In the genomic region with DNA sequence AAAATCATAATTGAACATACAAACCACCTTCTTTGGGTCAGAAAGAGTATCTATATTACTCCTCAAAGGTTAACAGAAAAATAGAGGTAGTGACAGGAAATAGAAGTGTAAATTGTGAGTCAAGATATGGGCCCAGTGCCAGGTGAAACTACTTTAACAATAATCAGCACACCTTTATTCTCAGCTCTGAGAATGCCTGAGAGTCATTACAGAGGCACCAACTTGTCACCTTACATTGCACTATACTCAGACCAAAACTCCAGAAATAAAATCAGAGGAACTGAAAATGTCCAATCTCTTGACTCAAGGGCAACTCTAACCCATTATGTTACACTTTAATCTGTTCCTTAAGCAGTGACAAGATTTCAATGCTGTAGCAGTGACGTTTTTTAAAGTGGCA, we compare ENCODE assay signal across 21 mouse cellular contexts. TPM values are rescaled to one million over a fixed set of nuclear protein-coding genes. Genes with fewer than 3 reads are reported as not detected.
A peak's percentile ranks its signal among the peaks of the same experiment; 100 is the strongest.
DNase-seq lines count a peak whose midpoint lies in the region; ATAC-seq and TF ChIP-seq lines count a peak whose summit lies in the region.
"Had no signal": no experiment of that assay in that cellular context is flagged by ENCODE, and none has a peak within 500 bp of the region (broad histone marks: within the 10 kb centered on the region; RNA-seq: fewer than 3 reads in every experiment).

No protein-coding gene starts in this region.

- DNase-seq in A20 (ENCODE audit: low read depth, low spot score): peak; percentile 80
- DNase-seq in CD4-positive, CD25-positive, alpha-beta regulatory T cell, adult 2 months (ENCODE audit: low read depth, low spot score): peak; percentile 35
- peak; percentile 50 for DNase-seq in induced T-regulatory cell, adult 2 months (ENCODE audit: low read depth)
- DNase-seq in stomach, postnatal 0 days (ENCODE audit: low spot score): peak; percentile 46
- no peak for DNase-seq in adrenal gland, postnatal 10 days
- no peak for DNase-seq in left cerebral cortex, adult 2 months (ENCODE audit: extremely low spot score in 1 of 2, low spot score in 2 of 2)
- DNase-seq: adrenal gland, postnatal 25 days; B cell, adult 2 months; cerebellum, adult 18-20 months; cerebellum, adult 9-11 months; gastrocnemius, adult 2 months; gastrocnemius, postnatal 36 days; heart, adult 11 months; heart, postnatal 36 days; kidney, adult 11 months had no signal

- no peak overlapping the region for H3K9ac ChIP-seq in stomach, postnatal 0 days (ENCODE audit: low read length)
- H3K9ac ChIP-seq: embryonic facial prominence, embryonic 15.5 days; heart, embryonic 13.5 days had no signal

- ATAC-seq in stomach, postnatal 0 days (ENCODE audit: low FRiP score, low TSS enrichment): peak; percentile 56; the same call in 1 of the 2 replicates
- ATAC-seq: forebrain, embryonic 14.5 days; hindbrain, embryonic 16.5 days had no signal

- no peaks in the 10 kb centered on the region for H3K9me3 ChIP-seq in stomach, postnatal 0 days (ENCODE audit: control insufficient read depth, low read length)
- H3K9me3 ChIP-seq: embryonic facial prominence, embryonic 15.5 days; forebrain, embryonic 10.5 days; heart, embryonic 13.5 days had no signal

- WGBS in stomach, postnatal 0 days: 63% methylated on average over 1 of the region's 1 CpGs

- no peak for TF ChIP-seq EP300 in stomach, postnatal 0 days (optimal IDR thresholded peaks at IDR 0.05)

- intact Hi-C loops in left cerebral cortex, adult 2 months (cut with DNase I): no loop called here

- no peaks in the 10 kb centered on the region for H3K4me1 ChIP-seq in stomach, postnatal 0 days (replicated peaks; ENCODE audit: control insufficient read depth, insufficient read depth)
- H3K4me1 ChIP-seq: embryonic facial prominence, embryonic 15.5 days had no signal

- H3K36me3 ChIP-seq in stomach, postnatal 0 days (ENCODE audit: control insufficient read depth, insufficient read depth, low read length): no peaks in the 10 kb centered on the region
- H3K36me3 ChIP-seq: embryonic facial prominence, embryonic 15.5 days; heart, embryonic 13.5 days had no signal

- no peak overlapping the region for H3K4me2 ChIP-seq in stomach, postnatal 0 days (replicated peaks; ENCODE audit: low read depth)
- H3K4me2 ChIP-seq: embryonic facial prominence, embryonic 15.5 days; heart, embryonic 13.5 days had no signal

- no peak overlapping the region for H3K27ac ChIP-seq in stomach, postnatal 0 days (replicated peaks)
- H3K27ac ChIP-seq in left cerebral cortex, adult 2 months: no peak overlapping the region
- H3K27ac ChIP-seq: embryonic facial prominence, embryonic 15.5 days; forebrain, embryonic 10.5 days; gastrocnemius, adult 2 months; heart, embryonic 13.5 days had no signal

- no peak overlapping the region for H3K4me3 ChIP-seq in stomach, postnatal 0 days (ENCODE audit: low read depth, low read length)
- no peak overlapping the region for H3K4me3 ChIP-seq in left cerebral cortex, adult 2 months
- H3K4me3 ChIP-seq: embryonic facial prominence, embryonic 15.5 days; erythroblast, embryonic 14.5 days; forebrain, embryonic 10.5 days; gastrocnemius, adult 2 months; heart, embryonic 13.5 days had no signal

- no peak for TF ChIP-seq CTCF in stomach, postnatal 0 days (IDR thresholded peaks at IDR 0.05; ENCODE audit: low read depth)
- TF ChIP-seq CTCF in left cerebral cortex, adult 2 months (IDR thresholded peaks at IDR 0.05): no peak

- no peaks in the 10 kb centered on the region for H3K27me3 ChIP-seq in stomach, postnatal 0 days (ENCODE audit: control insufficient read depth, insufficient read depth, low read length)
- H3K27me3 ChIP-seq: embryonic facial prominence, embryonic 15.5 days; heart, embryonic 13.5 days had no signal

RNA-seq across cellular contexts. Expression of a gene that starts 11.2 kb away (rescaled TPM):
- polyA plus RNA-seq in stomach, postnatal 0 days (2015; fragmentation: Nextera tagmentation; extraction: Ambion mirVana): 118 and 121 TPM in 2 replicates
- total RNA-seq in adrenal gland, postnatal 10 days (2021): 10 to 100 TPM; 48.7 to 53.9 TPM
- 10 to 100 TPM; 33.7 to 38.3 TPM for total RNA-seq in left cerebral cortex, adult 2 months (2021)

RNA-seq across cellular contexts. Expression of a gene that starts 11.4 kb away (rescaled TPM):
- polyA plus RNA-seq in stomach, postnatal 0 days (2015; fragmentation: Nextera tagmentation; extraction: Ambion mirVana): 2.2 and 2.6 TPM in 2 replicates
- total RNA-seq in adrenal gland, postnatal 10 days (2021): 1 to 10 TPM; 8.4 to 9.3 TPM
- total RNA-seq in left cerebral cortex, adult 2 months (2021): 10 to 100 TPM; 12.7 to 13.3 TPM

Comparison
In these comparisons a context has a peak if more than half of its experiments do, and no peak if none do; other contexts are left out.
1. DNase-seq: peak in A20 (single experiment), CD4-positive, CD25-positive, alpha-beta regulatory T cell, adult 2 months (single experiment), induced T-regulatory cell, adult 2 months (single experiment) and stomach, postnatal 0 days (single experiment); none in adrenal gland, postnatal 10 days (single experiment) and left cerebral cortex, adult 2 months (0 of 2).